Mouse (Mus musculus) embryonic facial prominence, embryonic 13.5 days (tissue): ENCODE results near the gene Cntnap5b. TPM values are rescaled to one million over a fixed set of nuclear protein-coding genes. Genes with fewer than 3 reads are reported as not detected.

Experiments used
- ATAC-seq: fragments of 200-750 bp; cut with Nextera tagmentation; 2 replicates; pipeline ENCODE4 v1.8.0; 2017; ENCODE audit warnings: low read depth; ENCODE audit not compliant: insufficient number of reproducible peaks, insufficient read depth, low FRiP score, low TSS enrichment
- H3K27ac ChIP-seq: fragments of 300-500 bp; sonication (generic); 2 replicates; pipeline ENCODE4 v1.5.1; 2015; ENCODE audit warnings: moderate library complexity, mild to moderate bottlenecking, inconsistent platforms
- H3K27me3 ChIP-seq: fragments of 300-500 bp; sonication (generic); 2 replicates; pipeline ENCODE4 v1.6.1; 2015; ENCODE audit warnings: mild to moderate bottlenecking, inconsistent platforms
- H3K36me3 ChIP-seq: fragments of 300-500 bp; sonication (generic); 2 replicates; pipeline ENCODE4 v1.6.1; 2015; ENCODE audit warnings: mild to moderate bottlenecking, inconsistent platforms
- H3K4me1 ChIP-seq: fragments of 300-500 bp; sonication (generic); 2 replicates; pipeline ENCODE4 v1.6.1; 2015; ENCODE audit warnings: inconsistent platforms
- H3K4me2 ChIP-seq: fragments of 300-500 bp; sonication (generic); 2 replicates; pipeline ENCODE4 v1.6.1; 2015; ENCODE audit warnings: moderate library complexity, mild to moderate bottlenecking, inconsistent platforms
- H3K4me3 ChIP-seq: fragments of 300-500 bp; sonication (generic); 2 replicates; pipeline ENCODE4 v1.5.1; 2015; ENCODE audit warnings: mild to moderate bottlenecking, inconsistent platforms
- H3K9ac ChIP-seq: fragments of 300-500 bp; sonication (generic); 2 replicates; pipeline ENCODE4 v1.6.1; 2015; ENCODE audit warnings: mild to moderate bottlenecking, inconsistent platforms
- H3K9me3 ChIP-seq: fragments of 300-500 bp; sonication (generic); 2 replicates; pipeline ENCODE4 v1.6.1; 2016; ENCODE audit warnings: inconsistent platforms
- WGBS: fragments of 180-500 bp; shearing (Covaris S2); methylation state at CpG from one replicate; pipeline ENCODE4 v1.1.7; 2015; ENCODE audit warnings: mixed read lengths; 5-methylcytosine and 5-hydroxymethylcytosine counted together
- polyA plus RNA-seq: library from polyadenylated mRNA; unstranded; fragments of >200 nt; fragmentation: Nextera tagmentation; extraction: Ambion mirVana; gene quantifications from 2 replicates; pipeline ENCODE4 v1.2.1, GENCODE M21; 2015

Gene Cntnap5b
- polyA plus RNA-seq, 1 experiment from 2014 or later = 0.11 TPM

DNA sequence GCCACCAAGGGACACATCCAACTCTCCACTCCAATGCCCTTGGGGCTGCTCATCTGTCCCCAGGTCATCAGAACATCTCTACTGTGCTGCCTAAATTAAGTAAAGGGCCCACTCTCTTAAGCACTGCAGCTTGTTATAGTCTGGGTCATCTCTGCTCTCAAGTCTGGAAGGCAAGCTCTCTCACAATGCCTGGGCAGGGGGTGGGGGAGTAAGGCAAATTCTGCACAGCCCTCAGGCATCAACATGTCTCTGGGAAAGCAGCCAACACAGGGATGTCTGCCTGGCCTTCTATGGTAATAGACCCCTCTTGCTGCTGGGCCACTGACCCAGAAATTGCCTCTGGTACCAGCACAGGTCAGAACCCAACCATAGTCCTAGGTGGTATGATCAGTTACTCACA is 479.4 kb downstream of the Cntnap5b start:
- no peaks in the 10 kb centered on the region for H3K27me3 ChIP-seq
- H3K27ac ChIP-seq = no peak overlapping the region
- no peak for ATAC-seq
- no peak overlapping the region for H3K4me3 ChIP-seq
- no peak overlapping the region for H3K9ac ChIP-seq
- H3K36me3 ChIP-seq = no peaks in the 10 kb centered on the region
- H3K4me2 ChIP-seq = no peak overlapping the region
- H3K4me1 ChIP-seq = no peaks in the 10 kb centered on the region
- no peaks in the 10 kb centered on the region for H3K9me3 ChIP-seq

DNA sequence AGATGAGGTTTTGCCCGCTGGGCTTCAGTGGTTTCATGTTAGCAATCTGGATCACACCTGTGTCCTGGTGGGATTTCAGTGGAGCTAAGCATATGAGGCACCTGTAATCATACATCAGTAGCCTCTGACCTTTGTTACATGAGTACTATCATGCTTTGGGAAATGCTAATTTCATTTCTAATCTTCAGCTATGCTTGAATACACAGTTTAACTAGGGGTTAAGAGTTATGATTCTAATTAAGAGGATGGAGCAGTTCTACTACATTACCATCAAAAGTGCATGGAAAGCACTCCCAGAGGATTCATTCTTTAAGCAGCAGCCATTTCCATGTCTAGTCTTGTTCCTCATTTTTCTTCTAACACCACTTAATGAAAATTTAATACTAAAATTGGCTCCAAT is 538.1 kb downstream of the Cntnap5b start:
- WGBS = 82% methylated on average over 1 of the region's 1 CpGs
- no peak overlapping the region for H3K4me2 ChIP-seq
- H3K9ac ChIP-seq = no peak overlapping the region
- no peak overlapping the region for H3K27ac ChIP-seq
- no peaks in the 10 kb centered on the region for H3K27me3 ChIP-seq
- no peak for ATAC-seq
- H3K4me3 ChIP-seq = no peak overlapping the region
- no peaks in the 10 kb centered on the region for H3K4me1 ChIP-seq
- no peaks in the 10 kb centered on the region for H3K9me3 ChIP-seq
- H3K36me3 ChIP-seq = no peaks in the 10 kb centered on the region

DNA sequence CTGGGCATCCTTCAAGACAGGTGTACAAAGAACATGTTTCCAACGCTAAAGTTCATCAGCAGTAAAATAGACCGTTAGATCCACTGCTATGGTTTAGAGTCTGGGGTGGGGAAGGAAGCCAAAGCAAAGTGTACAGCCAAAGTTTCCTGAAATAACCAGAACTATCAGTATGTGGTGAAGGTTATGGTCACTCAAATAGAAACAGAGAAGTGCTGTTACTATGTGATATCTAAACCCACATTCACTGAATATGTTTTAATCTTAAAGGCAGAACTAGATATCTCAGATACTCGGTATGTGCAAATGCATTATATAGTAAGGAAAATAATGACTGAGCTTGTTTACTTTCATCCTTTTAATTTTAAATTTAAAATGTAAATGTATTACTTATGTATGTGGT is 558.5 kb downstream of the Cntnap5b start:
- Histone ChIP-seq H3K36me3 (no peaks in the 10 kb centered on the region), H3K9ac (no peak overlapping the region), H3K9me3 (no peaks in the 10 kb centered on the region), H3K4me2 (no peak overlapping the region), H3K4me3 (no peak overlapping the region), H3K4me1 (no peaks in the 10 kb centered on the region), H3K27me3 (no peaks in the 10 kb centered on the region), H3K27ac (no peak overlapping the region)
- WGBS = 86% methylated on average over 3 of the region's 3 CpGs
- ATAC-seq = no peak

GRCm38 (mm10) chr1:100369415-100370113 is 597.0 kb downstream of the Cntnap5b start:
- no peak overlapping the region for H3K4me3 ChIP-seq
- 56% methylated on average over 5 of the region's 5 CpGs for WGBS

GRCm38 (mm10) chr1:100386252-100386651 is 613.7 kb downstream of the Cntnap5b start:
- Histone ChIP-seq H3K4me2 (no peak overlapping the region), H3K27me3 (no peaks in the 10 kb centered on the region), H3K36me3 (no peaks in the 10 kb centered on the region), H3K27ac (no peak overlapping the region), H3K4me1 (no peaks in the 10 kb centered on the region), H3K9ac (no peak overlapping the region), H3K4me3 (no peak overlapping the region), H3K9me3 (no peaks in the 10 kb centered on the region)
- 81% methylated on average over 1 of the region's 1 CpGs for WGBS
- ATAC-seq = no peak

More at GRCm38 (mm10) chr1:100369415-100370113, 597.0 kb downstream of the Cntnap5b start:
- Histone ChIP-seq H3K9me3 (no peaks in the 10 kb centered on the region), H3K4me2 (no peak overlapping the region), H3K36me3 (no peaks in the 10 kb centered on the region), H3K4me1 (no peaks in the 10 kb centered on the region), H3K9ac (no peak overlapping the region), H3K27ac (no peak overlapping the region), H3K27me3 (no peaks in the 10 kb centered on the region)
- no peak for ATAC-seq

GRCm38 (mm10) chr1:100394034-100394433 is 621.5 kb downstream of the Cntnap5b start:
- Histone ChIP-seq H3K4me3 (no peak overlapping the region), H3K4me2 (no peak overlapping the region), H3K27me3 (no peaks in the 10 kb centered on the region), H3K36me3 (no peaks in the 10 kb centered on the region), H3K27ac (no peak overlapping the region), H3K9me3 (no peaks in the 10 kb centered on the region), H3K9ac (no peak overlapping the region), H3K4me1 (no peaks in the 10 kb centered on the region)
- no peak for ATAC-seq

DNA sequence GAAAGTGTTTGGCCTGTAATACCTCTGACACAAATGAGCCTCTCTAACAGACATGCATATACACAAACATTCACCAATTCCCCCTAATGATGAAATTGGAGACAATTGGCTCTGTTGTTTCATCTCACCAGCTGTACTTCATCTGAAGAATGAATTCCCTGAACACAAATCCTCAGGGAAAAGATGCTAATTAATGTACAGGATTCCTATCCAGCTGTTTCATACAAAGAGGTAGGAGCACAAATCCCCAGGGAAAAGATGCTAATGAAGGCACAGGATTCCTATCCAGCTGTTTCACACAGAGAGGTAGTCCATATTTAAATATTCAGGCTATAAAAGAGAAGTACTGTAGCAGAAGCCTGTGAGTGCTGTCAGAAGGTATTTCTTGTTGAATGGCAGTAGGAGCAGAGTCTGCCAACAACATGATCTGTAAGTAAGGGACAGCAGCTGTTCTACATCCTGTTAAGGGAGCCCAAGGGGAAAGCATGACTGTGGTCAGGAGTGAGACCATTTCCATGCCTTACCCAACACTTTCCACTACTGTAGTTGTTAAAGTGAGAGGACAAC is 644.2 kb downstream of the Cntnap5b start:
- H3K36me3 ChIP-seq = no peaks in the 10 kb centered on the region
- no peaks in the 10 kb centered on the region for H3K9me3 ChIP-seq
- no peak overlapping the region for H3K27ac ChIP-seq
- no peak overlapping the region for H3K4me3 ChIP-seq
- H3K4me2 ChIP-seq = no peak overlapping the region
- H3K9ac ChIP-seq = no peak overlapping the region
- no peaks in the 10 kb centered on the region for H3K27me3 ChIP-seq
- ATAC-seq = no peak; the same call in 1 of the 2 replicates
- no peaks in the 10 kb centered on the region for H3K4me1 ChIP-seq

- Histone ChIP-seq H3K9me3 (no peaks in the 10 kb centered on the region), H3K4me3 (no peak overlapping the region), H3K4me2 (no peak overlapping the region), H3K27me3 (no peaks in the 10 kb centered on the region), H3K27ac (no peak overlapping the region), H3K9ac (no peak overlapping the region), H3K4me1 (no peaks in the 10 kb centered on the region), H3K36me3 (no peaks in the 10 kb centered on the region)
- no peak for ATAC-seq
- 76% methylated on average over 1 of the region's 1 CpGs for WGBS
These were observed 657.6 kb downstream of the Cntnap5b start for GRCm38 (mm10) chr1:100430038-100430774.

DNA sequence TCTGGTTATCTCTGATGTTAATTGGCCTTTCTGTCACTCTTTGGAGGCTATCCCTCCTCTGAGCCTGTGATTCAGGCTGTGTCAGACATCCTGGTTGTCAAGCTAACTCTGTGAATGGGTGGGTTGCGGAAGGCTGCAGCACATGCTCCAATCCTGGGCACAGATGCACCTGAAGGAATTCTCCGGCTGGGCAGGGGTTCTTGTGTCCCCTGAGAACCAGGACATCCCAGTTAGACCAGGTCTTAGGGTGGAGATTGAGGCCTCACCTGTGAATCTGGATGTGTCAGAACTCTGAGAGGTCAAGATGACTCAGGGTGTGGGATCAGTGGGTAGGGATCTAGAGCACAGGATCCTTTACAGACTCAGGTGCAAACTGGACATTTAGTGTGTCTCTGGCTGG is 691.3 kb downstream of the Cntnap5b start:
- Histone ChIP-seq H3K4me3 (no peak overlapping the region), H3K4me1 (no peaks in the 10 kb centered on the region), H3K27me3 (no peaks in the 10 kb centered on the region), H3K27ac (no peak overlapping the region), H3K9ac (no peak overlapping the region), H3K9me3 (no peaks in the 10 kb centered on the region), H3K4me2 (no peak overlapping the region), H3K36me3 (no peaks in the 10 kb centered on the region)
- ATAC-seq = no peak
- 90% methylated on average over 2 of the region's 2 CpGs for WGBS

DNA sequence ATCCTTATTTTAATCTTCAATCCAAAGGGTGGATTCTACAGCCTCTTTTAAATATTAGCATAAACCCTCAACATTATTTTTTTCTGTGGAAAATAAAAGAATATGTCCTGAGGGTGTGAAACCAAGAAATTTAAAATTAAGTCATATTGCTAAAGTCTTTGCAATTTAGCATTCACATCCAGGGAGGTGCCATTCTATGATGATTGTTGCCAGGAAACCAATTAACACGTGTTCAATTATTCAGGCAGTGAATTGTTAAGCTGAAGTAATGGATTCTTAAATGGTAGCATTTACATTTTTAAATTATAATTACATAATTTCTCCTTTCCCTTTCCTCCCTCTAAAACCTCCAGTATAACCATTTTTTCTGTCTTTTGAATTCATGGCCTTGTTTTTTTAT is 692.7 kb downstream of the Cntnap5b start:
- no peak overlapping the region for H3K9ac ChIP-seq
- no peak for ATAC-seq
- no peak overlapping the region for H3K27ac ChIP-seq
- 66% methylated on average over 1 of the region's 1 CpGs for WGBS
- no peak overlapping the region for H3K4me2 ChIP-seq
- H3K4me3 ChIP-seq = no peak overlapping the region
- no peaks in the 10 kb centered on the region for H3K4me1 ChIP-seq
- no peaks in the 10 kb centered on the region for H3K9me3 ChIP-seq
- H3K36me3 ChIP-seq = no peaks in the 10 kb centered on the region
- no peaks in the 10 kb centered on the region for H3K27me3 ChIP-seq

GRCm38 (mm10) chr1:100467595-100467994 is 695.0 kb downstream of the Cntnap5b start:
- no peaks in the 10 kb centered on the region for H3K36me3 ChIP-seq
- no peak overlapping the region for H3K9ac ChIP-seq
- no peaks in the 10 kb centered on the region for H3K9me3 ChIP-seq
- no peaks in the 10 kb centered on the region for H3K27me3 ChIP-seq
- H3K4me1 ChIP-seq = no peaks in the 10 kb centered on the region
- H3K4me3 ChIP-seq = no peak overlapping the region
- no peak overlapping the region for H3K4me2 ChIP-seq
- ATAC-seq = no peak
- H3K27ac ChIP-seq = no peak overlapping the region
- 84% methylated on average over 1 of the region's 1 CpGs for WGBS

DNA sequence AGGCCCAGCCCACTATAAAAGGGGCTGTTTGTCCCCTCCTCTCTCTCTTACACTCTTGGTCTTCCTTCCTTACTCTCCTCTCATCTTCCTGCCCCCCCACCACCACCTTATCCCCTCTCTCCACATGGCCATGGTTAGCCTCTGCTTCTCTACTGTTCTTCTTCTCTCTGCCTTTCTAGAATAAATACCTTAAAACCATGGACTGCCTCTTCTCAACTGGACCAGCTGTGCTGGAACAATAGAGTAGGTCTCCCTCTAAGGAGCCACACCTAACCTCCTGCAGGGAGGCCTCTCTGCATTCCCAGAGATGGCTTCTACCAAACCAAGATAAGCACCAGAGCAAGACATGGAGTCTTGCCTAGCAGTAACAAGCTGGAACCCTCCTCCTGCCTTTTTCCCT is 737.3 kb downstream of the Cntnap5b start:
- H3K9me3 ChIP-seq = no peaks in the 10 kb centered on the region
- H3K4me3 ChIP-seq = no peak overlapping the region
- H3K4me1 ChIP-seq = no peaks in the 10 kb centered on the region
- no peaks in the 10 kb centered on the region for H3K27me3 ChIP-seq
- H3K27ac ChIP-seq = no peak overlapping the region
- H3K36me3 ChIP-seq = no peaks in the 10 kb centered on the region
- H3K9ac ChIP-seq = no peak overlapping the region
- H3K4me2 ChIP-seq = no peak overlapping the region
- ATAC-seq = no peak
